Mouse (Mus musculus) T-helper 17 cell (primary cell): ENCODE results near the gene Btf3.

Experiments
- in situ Hi-C, 2 experiments: fragments of 300-600 bp; cut with MboI, MseI; formaldehyde crosslinking; loops; 1 replicate in 1 of 2; 2 replicates in 1 of 2; pipeline ENCODE4 v1.15.1; 2025; ENCODE audit warnings: high pct_unique_total_duplicates in 2 of 2

The Btf3 gene

DNA sequence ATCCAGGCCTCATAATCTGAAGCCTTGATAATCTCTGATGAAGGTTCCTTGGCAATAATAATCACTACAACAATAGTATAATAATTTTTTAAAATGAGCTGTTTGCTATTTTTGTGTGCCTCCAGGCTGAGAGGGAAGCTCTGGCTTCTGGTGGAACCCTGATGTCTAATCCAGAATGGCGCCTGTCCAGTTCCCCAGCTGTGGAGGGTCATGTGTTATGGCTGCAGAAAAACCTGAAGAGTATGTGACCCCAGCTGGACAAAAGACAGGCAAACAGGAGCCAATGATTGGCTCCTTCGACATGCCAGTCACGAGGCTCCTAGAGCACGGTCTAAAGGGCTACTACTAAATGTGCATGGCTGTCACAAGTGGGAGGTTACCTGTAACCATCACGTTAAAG lies 23.7 kb upstream of the Btf3 start:
- in situ Hi-C loops: no loop called here

DNA sequence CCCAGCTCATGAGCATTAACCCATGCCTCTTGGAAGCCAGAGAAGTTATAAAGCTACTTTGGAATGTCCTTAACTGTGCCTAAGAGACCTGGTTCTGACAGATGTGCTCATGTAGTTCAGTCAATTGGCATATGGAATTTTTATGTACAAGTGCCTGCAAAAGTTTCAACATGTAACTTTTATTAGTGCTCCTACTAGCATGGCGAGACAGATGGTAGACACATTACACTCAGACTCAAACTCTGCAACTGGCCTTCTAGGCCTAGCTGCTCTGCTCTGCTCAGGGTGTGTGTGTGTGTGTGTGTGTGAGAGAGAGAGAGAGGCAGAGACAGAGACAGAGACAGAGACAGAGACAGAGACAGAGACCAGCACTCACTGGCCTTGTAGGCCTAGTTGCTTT lies 19.4 kb upstream of the Btf3 start:
- in situ Hi-C loops: no loop called here

DNA sequence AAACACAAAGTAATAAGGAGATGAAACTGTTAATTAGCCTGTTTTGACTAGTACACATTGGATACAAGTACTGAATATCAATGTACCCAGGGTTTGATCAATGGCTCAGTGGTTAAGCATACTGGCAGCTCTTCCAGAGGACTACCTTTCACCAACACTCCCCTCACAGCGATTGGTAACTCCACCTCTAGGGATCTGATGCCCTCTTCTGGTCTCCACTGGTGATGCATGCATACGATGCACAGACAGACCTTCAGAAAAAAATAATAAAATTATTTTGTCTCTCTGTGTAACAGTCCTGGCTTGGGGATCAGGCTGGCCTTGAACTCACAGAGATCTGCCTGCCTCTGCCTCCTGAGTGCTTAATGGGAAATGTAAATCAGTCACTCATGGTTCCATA lies 15.3 kb upstream of the Btf3 start:
- in situ Hi-C loops: no loop called here

DNA sequence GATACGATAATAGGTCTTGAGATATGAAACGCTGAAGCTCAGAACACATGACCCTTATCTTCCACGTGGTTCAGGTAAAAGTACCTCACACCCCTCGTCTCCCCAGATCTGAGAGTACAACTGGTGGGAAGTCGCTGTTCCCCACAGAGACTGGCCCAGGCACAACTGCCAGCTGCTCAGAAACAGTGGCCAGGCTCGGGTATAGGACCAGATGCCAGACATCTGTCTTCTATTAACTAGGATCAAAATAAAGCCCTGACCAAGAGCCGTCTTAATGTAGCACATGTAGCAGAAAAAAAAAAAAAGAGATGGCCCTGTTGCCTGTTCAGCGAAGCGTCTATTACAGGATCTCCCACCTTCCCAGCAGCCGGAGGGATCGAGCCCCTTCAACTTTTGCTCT lies 8.2 kb upstream of the Btf3 start:
- in situ Hi-C loops: no loop called here

GRCm38 (mm10) chr13:98317911-98318310 lies 1.1 kb upstream of the Btf3 start:
- in situ Hi-C loops: loop anchor here (10.0 to 25.0 kb wide), 3 partner anchors 494 to 1794 kb away; partner anchors contain the start of genes Bdp1 (in 1 of the 2), Fcho2 (in 1 of the 2), Serf1 (in 1 of the 2) and Smn1 (in 1 of the 2)

DNA sequence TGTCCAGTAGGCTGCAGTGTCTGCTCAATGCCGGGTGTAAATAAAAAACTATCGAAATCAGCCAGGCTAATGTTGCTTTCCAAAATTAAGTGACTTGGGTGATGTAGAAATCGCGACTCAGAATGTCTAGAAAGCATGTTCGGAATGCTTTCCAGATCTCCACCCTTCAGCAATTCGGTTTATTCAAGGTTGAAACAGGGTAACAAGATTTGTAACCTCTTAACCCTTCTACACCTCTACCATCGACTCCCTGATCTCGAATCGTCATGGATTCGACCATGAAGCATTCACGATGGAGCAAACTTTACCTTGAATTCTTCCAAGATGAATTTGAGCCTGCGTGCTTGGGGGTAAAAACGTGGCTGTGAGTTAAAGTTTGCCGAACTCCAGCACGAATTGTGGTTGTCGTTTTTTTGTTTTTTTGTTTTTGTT lies 456 bp upstream of the Btf3 start:
- in situ Hi-C loops: loop anchor here (10.0 to 25.0 kb wide), 3 partner anchors 495 to 1795 kb away; partner anchors contain the start of genes Bdp1 (in 1 of the 2), Fcho2 (in 1 of the 2), Serf1 (in 1 of the 2) and Smn1 (in 1 of the 2)

DNA sequence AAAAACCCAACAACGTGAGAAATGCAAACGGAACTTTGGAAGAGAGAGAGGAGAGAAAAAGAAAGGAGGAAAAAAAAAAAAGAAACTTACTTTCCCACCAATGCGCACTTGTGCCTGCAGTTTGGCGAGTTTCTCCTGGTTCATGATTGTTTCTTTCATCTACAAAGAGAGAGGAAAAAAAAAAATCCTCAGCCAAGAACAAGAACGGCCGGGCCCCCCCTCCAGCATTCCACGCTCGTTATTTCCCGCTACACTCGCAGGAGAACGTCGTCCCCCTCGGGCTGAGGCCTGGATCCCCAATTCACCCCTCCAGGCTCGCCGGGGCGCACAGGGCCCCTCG lies 696 bp downstream of the Btf3 start:
- in situ Hi-C loops: loop anchor here (10.0 to 25.0 kb wide), 3 partner anchors 496 to 1796 kb away; partner anchors contain the start of genes Bdp1 (in 1 of the 2), Fcho2 (in 1 of the 2), Serf1 (in 1 of the 2) and Smn1 (in 1 of the 2)

DNA sequence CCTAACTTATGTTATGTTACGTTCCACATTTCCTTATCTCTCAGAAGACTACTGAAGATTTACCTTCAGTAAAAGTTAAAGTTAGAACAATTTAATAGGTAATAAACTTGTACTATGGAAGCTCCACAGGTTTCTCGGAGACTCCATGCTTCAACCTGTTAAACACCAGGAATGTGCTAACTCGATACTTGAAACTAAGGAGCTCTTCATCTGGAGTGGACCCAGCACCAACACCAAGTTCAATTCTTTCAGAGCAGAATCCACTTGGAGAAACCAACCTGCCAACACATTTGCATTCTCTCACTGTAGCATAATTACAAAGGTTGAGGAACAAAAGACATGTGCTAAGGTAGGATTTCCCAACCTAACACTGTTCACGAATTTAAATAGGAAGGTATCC lies 1.7 kb downstream of the Btf3 start:
- in situ Hi-C loops: loop anchor here (10.0 to 25.0 kb wide), 3 partner anchors 497 to 1797 kb away; partner anchors contain the start of genes Bdp1 (in 1 of the 2), Fcho2 (in 1 of the 2), Serf1 (in 1 of the 2) and Smn1 (in 1 of the 2)

DNA sequence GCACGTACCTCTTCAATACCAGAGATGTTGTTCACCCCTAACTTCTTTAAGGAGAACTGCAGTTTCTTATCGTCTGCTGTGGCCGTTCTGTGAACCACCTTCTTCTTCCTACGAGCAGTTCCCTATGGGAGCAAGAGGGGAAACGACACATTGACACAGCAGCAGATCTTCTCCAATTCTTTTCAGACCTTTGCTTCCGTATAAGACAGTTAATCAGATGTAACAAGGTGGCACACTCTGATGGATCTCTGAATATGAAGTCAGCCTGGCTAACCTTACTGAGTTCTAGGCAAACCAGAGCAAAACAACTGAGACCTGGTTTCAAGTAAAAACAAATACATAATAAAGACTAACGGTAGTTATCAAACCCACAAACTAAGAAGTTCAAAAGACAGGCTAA lies 3.2 kb downstream of the Btf3 start:
- in situ Hi-C loops: loop anchor here (5.0 to 25.0 kb wide), 4 partner anchors 51 to 1799 kb away; partner anchors contain the start of genes Ankra2 (in 1 of the 2), Bdp1 (in 1 of the 2), Fcho2 (in 1 of the 2) and Serf1 (in 1 of the 2)

DNA sequence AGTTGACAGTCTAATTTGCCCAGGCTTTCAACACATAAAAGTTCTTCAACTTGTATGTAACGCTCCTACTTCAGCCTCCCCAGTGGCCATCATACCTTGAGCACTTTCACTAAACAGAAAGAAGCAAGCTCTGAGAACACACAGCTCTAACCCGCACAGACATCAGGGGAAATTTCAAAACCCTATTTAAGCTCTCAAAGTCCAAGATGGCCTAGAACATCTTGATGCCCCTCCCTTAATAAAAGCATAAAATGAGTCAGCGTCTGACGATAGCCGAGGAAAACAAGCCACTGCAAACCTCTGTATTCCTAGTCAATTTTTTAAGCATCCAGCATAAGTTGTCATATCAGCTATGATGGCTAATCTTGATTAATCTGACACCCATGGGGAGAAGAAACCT lies 5.2 kb downstream of the Btf3 start:
- in situ Hi-C loops: loop anchor here (5.0 to 25.0 kb wide), 4 partner anchors 49 to 1801 kb away; partner anchors contain the start of genes Ankra2 (in 1 of the 2), Bdp1 (in 1 of the 2), Fcho2 (in 1 of the 2) and Serf1 (in 1 of the 2)

GRCm38 (mm10) chr13:98308724-98309123 lies 8.1 kb downstream of the Btf3 start:
- in situ Hi-C loops: loop anchor here (25.0 kb wide), 2 partner anchors 504 to 1804 kb away; partner anchors contain the start of genes Bdp1 (in 1 of the 2), Fcho2 (in 1 of the 2), Serf1 (in 1 of the 2) and Smn1 (in 1 of the 2)

- in situ Hi-C loops: loop anchor here (25.0 kb wide), 2 partner anchors 504 to 1804 kb away; partner anchors contain the start of genes Bdp1 (in 1 of the 2), Fcho2 (in 1 of the 2), Serf1 (in 1 of the 2) and Smn1 (in 1 of the 2)
Observed at GRCm38 (mm10) chr13:98308004-98308403, 8.8 kb downstream of the Btf3 start.

DNA sequence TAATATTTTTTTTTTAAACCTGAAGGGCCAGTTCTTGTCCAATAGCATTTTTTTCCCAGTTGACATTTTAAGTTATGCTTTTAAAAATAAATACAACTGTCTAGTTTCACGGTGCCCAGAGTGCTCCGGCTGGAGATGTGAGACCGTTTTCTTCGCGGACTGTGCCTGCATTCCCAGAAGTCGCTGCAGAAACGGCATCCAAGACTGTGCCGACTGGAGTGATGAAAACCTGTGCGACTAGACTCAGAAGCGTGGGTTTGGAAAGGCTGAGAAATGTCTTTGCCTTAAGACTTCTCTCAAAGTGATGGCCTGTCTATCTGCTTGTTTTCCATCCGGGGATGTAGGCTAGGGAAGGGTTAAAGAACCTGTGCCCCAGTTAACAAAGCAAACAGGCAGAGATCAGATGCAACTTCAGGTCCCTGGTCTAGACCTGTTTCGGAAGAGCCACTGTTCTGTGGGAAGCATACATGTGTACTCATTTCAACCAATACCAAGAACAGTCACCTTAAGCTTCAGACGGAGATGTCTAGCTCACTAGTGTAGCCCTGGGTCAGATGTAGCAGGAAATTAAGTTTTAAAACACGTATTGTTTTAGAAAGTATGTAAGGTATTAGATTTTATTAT lies 9.8 kb downstream of the Btf3 start:
- in situ Hi-C loops: loop anchor here (25.0 kb wide), 2 partner anchors 505 to 1805 kb away; partner anchors contain the start of genes Bdp1 (in 1 of the 2), Fcho2 (in 1 of the 2), Serf1 (in 1 of the 2) and Smn1 (in 1 of the 2)

- in situ Hi-C loops: loop anchor here (25.0 kb wide), 2 partner anchors 506 to 1806 kb away; partner anchors contain the start of genes Bdp1 (in 1 of the 2), Fcho2 (in 1 of the 2), Serf1 (in 1 of the 2) and Smn1 (in 1 of the 2)
Observed at GRCm38 (mm10) chr13:98306393-98306792, 10.4 kb downstream of the Btf3 start.

- in situ Hi-C loops: loop anchor here (25.0 kb wide), 2 partner anchors 507 to 1807 kb away; partner anchors contain the start of genes Bdp1 (in 1 of the 2), Fcho2 (in 1 of the 2), Serf1 (in 1 of the 2) and Smn1 (in 1 of the 2)
Observed at GRCm38 (mm10) chr13:98305257-98305656, 11.5 kb downstream of the Btf3 start.

GRCm38 (mm10) chr13:98298833-98299758 lies 17.7 kb downstream of the Btf3 start:
- in situ Hi-C loops: no loop called here

- in situ Hi-C loops: no loop called here
Observed at GRCm38 (mm10) chr13:98297883-98298482, 18.8 kb downstream of the Btf3 start.

- in situ Hi-C loops: no loop called here
Observed at GRCm38 (mm10) chr13:98296072-98296471, 20.7 kb downstream of the Btf3 start.

- in situ Hi-C loops: no loop called here
Observed at GRCm38 (mm10) chr13:98291712-98292111, 25.1 kb downstream of the Btf3 start.

DNA sequence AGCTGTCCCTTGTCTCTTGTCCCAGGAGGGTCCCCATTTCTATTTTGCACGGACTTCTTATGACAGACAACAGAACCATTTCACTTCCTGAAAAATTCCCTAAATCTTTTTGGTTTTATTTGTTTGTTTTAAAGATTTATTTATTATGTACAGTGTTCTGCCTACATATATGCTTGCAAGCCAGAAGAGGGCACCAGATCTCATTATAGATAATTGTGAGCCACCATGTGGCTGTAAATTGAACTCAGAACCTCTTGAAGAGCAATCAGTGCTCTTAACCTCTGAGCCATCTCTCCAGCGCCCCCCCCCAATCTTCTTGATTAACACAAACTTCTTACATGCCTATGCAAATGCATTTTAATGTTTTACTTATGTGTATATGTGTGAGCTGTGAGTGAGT lies 26.1 kb downstream of the Btf3 start:
- in situ Hi-C loops: no loop called here
